Mouse (Mus musculus) spleen, postnatal 10 days (tissue): Measurements from ENCODE around the gene Pdf.

Experiments used
- DNase-seq, 2 experiments: peaks; one replicate each; pipeline ENCODE4 v3.0.0; 2021 to 2022; ENCODE audit warnings: low spot score in 2 of 2

Pdf gene

DNA sequence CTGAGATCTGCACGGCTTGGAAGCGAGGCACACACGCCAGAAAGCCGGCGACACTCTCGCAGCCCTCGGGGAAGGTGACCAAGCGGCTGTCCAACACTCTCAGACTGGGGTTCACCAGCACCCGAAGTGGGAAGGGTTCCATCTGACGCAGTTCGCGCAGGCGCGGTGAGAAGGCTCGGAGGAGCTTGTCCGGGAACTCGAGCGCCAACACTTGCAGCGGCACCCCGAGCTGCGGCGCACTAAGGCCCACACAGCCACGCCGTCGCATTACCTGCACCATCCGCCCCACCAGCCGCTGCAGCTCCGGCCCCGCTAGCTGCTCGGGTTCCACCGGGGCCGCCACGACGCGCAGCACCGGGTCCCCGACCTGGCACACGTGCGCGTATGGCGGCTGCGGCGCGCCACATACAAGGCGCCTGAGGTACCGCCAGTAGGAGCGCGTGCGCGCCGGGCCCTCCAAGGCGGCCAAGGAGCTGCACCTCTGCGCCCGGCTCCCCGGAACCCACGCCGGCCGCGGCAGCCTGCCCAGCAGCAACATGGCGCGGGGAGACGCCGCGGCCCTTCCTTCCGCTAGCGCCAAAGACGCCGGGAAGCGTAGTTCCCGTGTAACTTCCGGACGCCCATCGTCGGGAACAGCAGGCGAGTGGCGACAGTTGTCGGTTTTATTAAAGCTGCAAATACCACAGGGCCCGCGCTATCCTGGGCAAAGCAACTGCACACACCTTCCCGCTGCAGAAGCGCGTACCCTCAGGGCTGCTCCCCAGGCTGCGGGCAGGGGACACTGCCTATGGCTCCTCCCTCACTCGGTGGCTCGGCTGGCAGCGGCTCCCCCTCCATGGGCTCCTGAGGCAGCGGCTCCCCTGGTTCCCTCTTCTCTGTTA is at the start of gene Pdf:
Gene Pdf, minus strand, starts transcription at position 554 of the 881 bp plus-strand sequence.
- DNase-seq, result peak; percentile 65 to 77

GRCm38 (mm10) chr8:107096366-107097036 is 48.1 kb upstream of the Pdf start, which contains the start of gene Terf2:
TSS of gene Terf2 (minus strand) at chr8:107096547.
- peak in 1 of 2 experiments; percentile 91 for DNase-seq

DNA sequence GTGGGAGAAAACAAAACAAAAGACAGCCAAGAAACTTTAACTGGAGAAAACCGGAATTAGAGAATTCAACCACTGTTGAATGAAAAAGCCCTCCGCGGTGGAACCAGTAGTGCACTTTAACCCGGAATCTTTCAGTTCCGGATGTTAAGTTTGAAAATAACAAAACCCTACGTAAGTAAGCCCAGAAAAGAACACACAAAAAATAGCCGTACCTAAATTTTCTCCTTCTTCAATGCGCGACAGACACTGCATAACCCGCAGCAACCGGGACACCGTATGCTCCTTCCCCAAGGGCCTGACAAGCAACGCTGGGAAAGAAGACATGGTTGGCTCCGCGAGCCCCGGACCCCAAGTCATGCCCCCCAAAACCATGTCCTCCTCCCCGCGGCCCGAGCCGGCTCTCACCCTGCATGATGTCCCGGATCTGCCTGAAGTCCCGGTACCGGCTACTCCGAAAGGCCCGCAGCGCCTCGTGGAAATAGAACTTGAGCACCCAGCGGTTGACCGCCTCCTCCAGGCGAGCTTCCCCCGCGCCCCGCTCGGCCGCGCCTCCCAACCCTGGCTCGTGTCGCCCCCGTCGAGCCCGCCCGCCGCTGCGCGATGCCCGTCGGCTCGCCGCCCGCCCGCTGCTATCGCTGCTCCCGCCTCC is 47.4 kb upstream of the Pdf start:
- peak in 1 of 2 experiments; percentile 83 for DNase-seq

DNA sequence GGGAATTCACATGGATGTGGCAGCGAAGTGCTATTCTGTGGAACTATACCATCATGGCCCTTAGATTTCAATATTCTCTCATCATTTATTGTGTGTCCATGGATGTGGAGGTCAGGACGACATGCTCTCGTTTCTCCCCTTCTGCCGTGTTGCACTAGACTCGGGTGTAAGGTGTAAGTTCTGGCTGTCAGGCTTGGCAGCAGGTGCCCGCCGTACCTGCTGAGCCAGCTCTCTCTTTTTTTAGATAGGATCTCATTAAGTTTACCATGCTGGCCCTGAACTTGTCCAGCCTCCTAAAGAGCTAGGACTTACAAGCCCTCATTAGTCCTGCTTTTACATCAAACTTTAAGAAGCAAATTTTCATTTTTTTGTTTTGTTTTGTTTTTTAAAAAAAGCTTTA is 42.1 kb upstream of the Pdf start:
- DNase-seq, result no peak

DNA sequence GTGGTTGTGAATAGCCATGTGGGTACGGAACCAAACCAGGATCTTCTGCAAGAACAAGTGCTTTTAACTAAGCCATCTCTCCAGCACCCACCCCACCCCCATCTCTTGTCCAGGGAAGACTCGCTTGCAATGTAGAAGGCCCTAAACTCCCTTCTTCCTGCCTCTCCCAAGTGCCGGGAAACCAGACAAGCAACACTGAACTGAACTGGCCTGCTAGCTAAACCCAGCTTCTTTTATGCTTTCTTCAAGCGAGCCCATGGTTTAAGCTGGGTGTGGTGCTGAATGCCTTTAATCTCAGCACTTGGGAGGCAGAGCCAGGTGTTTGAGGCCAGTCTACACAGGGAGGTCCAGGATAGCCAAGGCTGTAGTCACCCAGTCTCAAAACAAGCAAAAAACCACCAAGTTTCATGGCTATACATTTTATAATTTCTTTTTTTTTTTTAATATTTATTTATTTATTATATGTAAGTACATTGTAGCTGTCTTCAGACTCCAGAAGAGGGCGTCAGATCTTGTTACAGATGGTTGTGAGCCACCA is 40.2 kb upstream of the Pdf start:
- DNase-seq, result no peak

- DNase-seq, result no peak
Observed at GRCm38 (mm10) chr8:107086018-107086417, 37.6 kb upstream of the Pdf start.

DNA sequence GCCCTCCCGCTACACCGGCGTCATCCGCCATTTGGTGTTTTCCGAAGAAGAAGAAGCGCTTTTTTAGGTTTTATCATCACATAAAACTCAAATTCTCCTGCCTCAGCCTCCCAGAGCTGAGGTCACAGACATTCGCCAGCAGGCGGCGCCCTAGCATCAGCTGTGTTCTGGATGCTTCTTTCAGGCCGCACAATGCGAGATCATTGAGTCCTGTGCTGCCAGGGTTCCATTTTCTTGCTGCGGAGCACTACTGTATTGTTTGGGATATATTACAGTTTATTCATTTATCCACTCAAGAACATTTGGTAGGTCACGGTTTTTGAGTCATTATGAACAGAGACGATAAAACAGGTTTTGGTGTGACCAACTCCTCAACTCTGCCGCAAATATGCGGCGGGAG is 36.9 kb upstream of the Pdf start:
- DNase-seq, result peak in 1 of 2 experiments; percentile 61

- no peak for DNase-seq
Observed at GRCm38 (mm10) chr8:107076239-107076888, 27.9 kb upstream of the Pdf start.

DNA sequence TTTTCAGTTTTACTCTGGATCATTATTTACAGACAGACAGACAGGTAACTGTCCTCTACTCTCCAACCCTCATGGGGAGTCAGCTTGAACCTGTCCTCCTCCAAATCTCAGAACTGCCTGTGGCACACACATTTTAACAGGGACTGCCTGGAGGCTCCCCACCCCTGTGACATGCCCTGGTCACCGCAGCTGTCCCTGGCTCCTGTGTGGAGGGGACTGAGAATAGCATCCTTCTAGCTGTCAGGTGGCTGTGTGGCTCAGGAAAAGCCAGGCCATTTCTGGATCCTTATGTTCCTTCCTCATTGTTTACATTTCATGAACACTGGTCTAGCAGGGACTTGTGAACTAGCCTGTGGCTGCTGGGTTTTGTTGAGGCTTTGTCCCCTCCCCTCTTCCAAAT is 25.7 kb upstream of the Pdf start:
- no peak for DNase-seq

- DNase-seq, result no peak
Observed at GRCm38 (mm10) chr8:107073706-107074105, 25.3 kb upstream of the Pdf start.

- peak in 1 of 2 experiments; percentile 69 for DNase-seq
Observed at GRCm38 (mm10) chr8:107065511-107066496, 17.4 kb upstream of the Pdf start, which contains the start of gene Tmed6. TSS of gene Tmed6 (minus strand) at chr8:107065644.

DNA sequence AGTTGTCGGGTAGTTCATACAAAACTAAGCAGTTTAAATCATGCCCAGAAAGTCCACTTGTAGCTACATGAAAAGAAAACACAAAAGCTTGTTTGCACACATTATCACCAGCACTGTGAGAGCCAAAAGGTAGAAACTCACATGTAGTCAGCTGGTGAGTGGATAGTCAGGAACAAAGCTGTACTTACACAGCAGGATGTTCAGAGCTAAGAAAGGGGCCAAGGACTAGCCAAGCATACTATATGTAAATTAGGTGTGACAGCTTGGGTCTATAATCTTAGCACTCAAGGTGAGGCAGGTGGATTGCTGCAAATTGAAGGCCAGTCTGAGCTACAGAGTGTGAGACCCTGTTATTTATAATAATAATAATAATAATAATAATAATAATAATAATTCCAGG is 14.2 kb upstream of the Pdf start:
- DNase-seq, result no peak

GRCm38 (mm10) chr8:107056973-107057369 is 8.6 kb upstream of the Pdf start:
- no peak for DNase-seq

DNA sequence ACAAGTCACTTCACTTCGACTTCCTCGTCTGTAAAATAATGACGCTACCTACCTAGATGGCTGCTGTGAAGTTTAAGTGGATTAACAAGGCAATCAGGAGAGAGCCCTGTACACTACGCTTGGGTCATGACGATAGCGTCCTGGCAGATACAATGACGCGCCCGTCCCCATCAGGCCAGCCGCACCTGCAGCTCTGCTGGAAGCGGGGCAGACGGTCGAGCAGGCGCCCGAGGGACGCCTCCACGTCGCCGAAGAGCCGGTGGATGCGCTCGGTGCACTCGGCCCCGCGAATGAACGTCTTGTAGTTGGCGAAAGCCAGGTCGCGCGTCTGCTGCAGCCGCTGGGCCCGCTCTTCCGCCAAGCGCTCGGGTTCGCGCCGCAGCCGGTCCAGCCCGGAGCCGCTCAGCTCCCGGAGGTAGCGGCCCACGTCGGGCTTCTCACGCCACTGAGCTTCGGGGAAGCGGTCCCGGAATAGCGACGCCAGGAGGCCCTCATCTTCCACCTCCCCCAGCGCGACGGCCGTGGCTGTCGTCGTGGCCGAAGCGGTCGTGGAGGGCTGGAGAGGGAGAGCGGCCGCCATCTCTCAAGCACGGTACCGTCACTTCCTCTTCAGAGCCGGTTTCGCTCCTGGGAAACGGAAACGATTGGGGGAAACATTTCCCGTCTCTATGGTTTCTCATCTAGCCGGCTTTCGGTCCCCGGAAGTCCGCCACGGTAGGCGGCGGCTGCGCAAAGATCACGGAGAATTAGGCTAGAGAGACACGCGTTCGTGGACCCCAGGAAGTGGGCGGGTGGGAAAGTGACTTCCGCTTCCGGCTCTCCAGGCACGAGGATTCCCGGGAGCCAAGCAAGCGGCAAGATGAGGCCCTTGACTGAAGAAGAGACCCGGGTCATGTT is 7.9 kb upstream of the Pdf start, which contains the start of the genes Cog8 and Nip7:
Gene Cog8, minus strand, starts transcription at position 614 of the 897 bp plus-strand sequence.
Gene Nip7, plus strand, starts transcription at position 802 of the 897 bp plus-strand sequence.
- peak; percentile 79 to 93 for DNase-seq

DNA sequence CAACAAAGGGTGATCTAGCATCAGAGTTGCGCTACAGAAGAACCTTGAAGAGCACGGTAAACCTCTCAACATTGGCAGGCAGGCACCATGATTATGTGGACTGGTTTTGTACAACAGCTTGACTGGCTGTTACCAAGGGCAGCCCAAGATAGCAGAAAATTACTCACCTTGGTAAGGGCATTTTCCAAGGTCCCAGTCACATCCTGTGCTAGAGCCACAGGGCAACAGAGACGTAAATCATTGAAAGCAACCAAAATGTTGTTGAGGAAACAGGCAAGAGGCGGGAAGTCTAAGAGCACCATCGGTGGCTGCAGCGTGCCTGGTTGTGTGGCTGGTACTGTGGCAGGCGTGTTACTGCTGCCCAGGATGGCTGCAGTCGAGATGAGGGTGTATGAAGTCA is 3.6 kb upstream of the Pdf start:
- DNase-seq, result no peak

- no peak for DNase-seq
Observed at GRCm38 (mm10) chr8:107049480-107049879, 1.1 kb upstream of the Pdf start.

GRCm38 (mm10) chr8:107046976-107047375 is 1.4 kb downstream of the Pdf start:
- DNase-seq, result no peak

GRCm38 (mm10) chr8:107045478-107045877 is 2.9 kb downstream of the Pdf start:
- DNase-seq, result no peak

DNA sequence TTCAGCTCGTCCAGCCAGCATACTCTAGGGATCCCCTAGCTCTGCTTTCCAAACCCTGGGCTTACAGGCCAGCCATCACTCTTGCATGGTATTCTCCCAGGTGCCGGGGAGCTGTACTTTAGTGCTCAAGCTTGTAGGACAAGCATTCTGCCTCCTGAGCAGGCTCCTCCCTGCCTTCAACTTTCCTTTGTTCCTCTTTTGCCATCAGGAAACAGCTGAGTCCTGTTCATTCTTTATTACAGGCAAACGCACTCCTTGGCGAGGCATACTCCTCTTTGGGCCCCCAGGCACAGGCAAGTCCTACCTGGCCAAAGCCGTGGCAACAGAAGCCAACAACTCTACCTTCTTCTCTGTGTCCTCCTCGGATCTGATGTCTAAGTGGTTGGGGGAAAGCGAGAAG is 7.8 kb downstream of the Pdf start:
- DNase-seq, result no peak
